Mouse (Mus musculus) spleen, adult 12 weeks (tissue): ENCODE data around the gene Ntm.

Experiments
- DNase-seq: peaks from one replicate; pipeline ENCODE4 v3.0.0; 2022; ENCODE audit warnings: low spot score

The Ntm gene

GRCm38 (mm10) chr9:29657761-29658465 lies 305.0 kb downstream of the Ntm start:
- DNase-seq, result no peak

- no peak for DNase-seq
These were observed 308.1 kb downstream of the Ntm start for GRCm38 (mm10) chr9:29654885-29655284.

GRCm38 (mm10) chr9:29653678-29654235 lies 309.2 kb downstream of the Ntm start:
- no peak for DNase-seq

- DNase-seq, result no peak
These were observed 310.1 kb downstream of the Ntm start for GRCm38 (mm10) chr9:29652854-29653253.

GRCm38 (mm10) chr9:29651856-29652255 lies 311.1 kb downstream of the Ntm start:
- no peak for DNase-seq

GRCm38 (mm10) chr9:29651226-29651625 lies 311.7 kb downstream of the Ntm start:
- no peak for DNase-seq

GRCm38 (mm10) chr9:29650679-29651078 lies 312.3 kb downstream of the Ntm start:
- DNase-seq, result no peak

- no peak for DNase-seq
These were observed 312.7 kb downstream of the Ntm start for GRCm38 (mm10) chr9:29650266-29650665.

- no peak for DNase-seq
These were observed 314.7 kb downstream of the Ntm start for GRCm38 (mm10) chr9:29648256-29648655.

- DNase-seq, result no peak
These were observed 315.2 kb downstream of the Ntm start for GRCm38 (mm10) chr9:29647764-29648163.

GRCm38 (mm10) chr9:29645796-29646400 lies 317.0 kb downstream of the Ntm start:
- no peak for DNase-seq

- no peak for DNase-seq
These were observed 319.8 kb downstream of the Ntm start for GRCm38 (mm10) chr9:29642997-29643657.

- no peak for DNase-seq
These were observed 325.6 kb downstream of the Ntm start for GRCm38 (mm10) chr9:29637335-29637734.

GRCm38 (mm10) chr9:29617181-29617580 lies 345.8 kb downstream of the Ntm start:
- DNase-seq, result no peak

- no peak for DNase-seq
These were observed 350.8 kb downstream of the Ntm start for GRCm38 (mm10) chr9:29612020-29612612.

- no peak for DNase-seq
These were observed 352.1 kb downstream of the Ntm start for GRCm38 (mm10) chr9:29610867-29611266.

GRCm38 (mm10) chr9:29597665-29598064 lies 365.3 kb downstream of the Ntm start:
- no peak for DNase-seq

- DNase-seq, result no peak
These were observed 367.6 kb downstream of the Ntm start for GRCm38 (mm10) chr9:29595321-29595720.

- DNase-seq, result no peak
These were observed 368.2 kb downstream of the Ntm start for GRCm38 (mm10) chr9:29594537-29595294.

- DNase-seq, result no peak
These were observed 375.6 kb downstream of the Ntm start for GRCm38 (mm10) chr9:29587376-29587775.

GRCm38 (mm10) chr9:29586381-29586770 lies 376.6 kb downstream of the Ntm start:
- DNase-seq, result no peak
